Mouse (Mus musculus): ENCODE measurements at regions not wholly inside any gene's neighbourhood (a gene's known extent, or its start where the extent isn't known, plus 50 kb on each side); places are given as distances from the start of the nearest gene placed in this dataset.

GRCm38 (mm10) chr15:102800049-102800448, 78.1 kb upstream of the Calcoco1 start:
- no peak for TF ChIP-seq POLR2A (IDR thresholded peaks at IDR 0.05; ENCODE audit: low read depth, low read length)
- TF ChIP-seq CTCF (conservative IDR thresholded peaks at IDR 0.05; ENCODE audit: insufficient read depth, insufficient read length, low read depth, low read length) = no peak

Measured in kidney, adult 2 months (tissue).